Mouse (Mus musculus): ENCODE data around the gene Eef1akmt3. TPM values are rescaled to one million over a fixed set of nuclear protein-coding genes. Genes with fewer than 3 reads are reported as not detected.

The Eef1akmt3 gene
- total and polyA plus RNA-seq, 2 experiments from 2014 or later: 0.14 to 0.15 TPM

DNA sequence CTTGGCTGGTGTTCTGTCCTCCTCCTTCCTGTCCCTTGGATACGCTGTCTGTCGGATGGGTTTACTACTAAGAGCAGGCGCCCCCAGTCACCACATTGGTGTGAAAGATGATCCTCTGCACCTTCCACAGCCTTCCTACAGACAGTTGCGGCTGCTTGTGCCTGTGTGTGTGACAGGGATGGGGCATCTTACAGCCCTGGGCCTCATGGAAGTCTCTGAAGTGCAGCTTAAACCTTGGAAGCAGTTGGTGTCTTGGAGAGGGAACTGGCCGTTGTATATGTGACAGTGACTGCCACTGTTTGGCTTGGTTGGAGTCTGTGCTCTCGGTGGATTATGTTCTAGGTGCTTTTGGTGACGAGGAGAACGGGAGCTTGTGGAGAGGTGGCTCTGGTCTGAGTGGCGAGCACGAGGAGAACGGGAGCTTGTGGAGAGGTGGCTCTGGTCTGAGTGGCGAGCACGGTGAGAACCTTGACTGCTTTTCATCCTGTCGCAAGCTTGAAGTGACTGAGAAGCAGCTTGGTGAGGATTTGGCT lies 58.1 kb downstream of the Eef1akmt3 start:
- 47% methylated on average over 14 of the region's 14 CpGs for WGBS
- Histone ChIP-seq H3K9ac (peak overlapping the region; percentile 37), H3K27ac (ENCODE audit: low read depth, low read length) (peak overlapping the region; percentile 16; the same call in 1 of the 2 replicates), H3K4me3 (ENCODE audit: low read depth, low read length) (no peak overlapping the region), H3K36me3 (ENCODE audit: insufficient read depth) (no peaks in the 10 kb centered on the region), H3K4me2 (ENCODE audit: low read depth) (peak overlapping the region; percentile 58), H3K27me3 (ENCODE audit: insufficient read depth, low read length) (no peaks in the 10 kb centered on the region), H3K4me1 (ENCODE audit: insufficient read depth) (peaks cover 42% of the 10 kb centered on the region), H3K9me3 (ENCODE audit: low read length) (no peaks in the 10 kb centered on the region)
- ATAC-seq (no peak), DNase-seq (no peak)
- no peak for TF ChIP-seq CTCF (IDR thresholded peaks at IDR 0.05; ENCODE audit: low read depth)

GRCm38 (mm10) chr10:126981746-126982145 lies 59.6 kb downstream of the Eef1akmt3 start:
- Histone ChIP-seq H3K4me2 (ENCODE audit: low read depth) (peak overlapping the region; percentile 58), H3K9me3 (ENCODE audit: low read length) (no peaks in the 10 kb centered on the region), H3K4me3 (ENCODE audit: low read depth, low read length) (peak overlapping the region; percentile 99), H3K9ac (no peak overlapping the region), H3K36me3 (ENCODE audit: insufficient read depth) (no peaks in the 10 kb centered on the region), H3K27me3 (ENCODE audit: insufficient read depth, low read length) (no peaks in the 10 kb centered on the region), H3K27ac (ENCODE audit: low read depth, low read length) (0 out of 2 replicates have a peak overlapping the region, but pooled peaks have one; percentile 100), H3K4me1 (ENCODE audit: insufficient read depth) (peaks cover 42% of the 10 kb centered on the region)
- TF ChIP-seq CTCF (IDR thresholded peaks at IDR 0.05; ENCODE audit: low read depth): no peak
- DNase-seq (no peak), ATAC-seq (no peak)
- 54% methylated on average over 3 of the region's 3 CpGs for WGBS

MicroRNA genes within 50 kb of the gene (microRNA counts, 519-probe panel; counts per million panel counts)
- microRNA mmu-miR-26a (3,472 counts per million, percentile 33 among the panel's probes with 10 or more counts), microRNA mmu-miR-546 (not detected)

Small RNA genes within 50 kb of the gene (microRNA-seq; reads per million reads assigned to microRNA genes)
- 44.4 to 60.2 reads per million in 2 experiments for gene Mir26a-2
- gene Mir546: 0 to 0.12 reads per million in 2 experiments

Other genes starting within 250 kb of the Eef1akmt3 start
- 11.8 and 13.7 TPM in 2 replicates for gene Atp23, start 140.2 kb downstream of the Eef1akmt3 start, total RNA-seq (2014; rRNA removed)
- gene Atp23, start 140.2 kb downstream of the Eef1akmt3 start, polyA plus RNA-seq (2015; fragmentation: Nextera tagmentation; extraction: Ambion mirVana): 14.6 and 16.7 TPM in 2 replicates
- 45.9 and 56.0 TPM in 2 replicates for gene Ctdsp2, start 62.8 kb downstream of the Eef1akmt3 start, total RNA-seq (2014; rRNA removed)
- 12.8 and 14.4 TPM in 2 replicates for gene Ctdsp2, start 62.8 kb downstream of the Eef1akmt3 start, polyA plus RNA-seq (2015; fragmentation: Nextera tagmentation; extraction: Ambion mirVana)
- 0.08 and 0.67 TPM in 2 replicates for gene Avil, start 40.8 kb downstream of the Eef1akmt3 start, total RNA-seq (2014; rRNA removed)
- 0.18 and 0.24 TPM in 2 replicates for gene Avil, start 40.8 kb downstream of the Eef1akmt3 start, polyA plus RNA-seq (2015; fragmentation: Nextera tagmentation; extraction: Ambion mirVana)
- 39.2 and 55.6 TPM in 2 replicates for gene Tsfm, start 10.7 kb downstream of the Eef1akmt3 start, total RNA-seq (2014; rRNA removed)
- 45.8 and 52.1 TPM in 2 replicates for gene Tsfm, start 10.7 kb downstream of the Eef1akmt3 start, polyA plus RNA-seq (2015; fragmentation: Nextera tagmentation; extraction: Ambion mirVana)
- gene Mettl1, start 99 bp downstream of the Eef1akmt3 start, total RNA-seq (2014; rRNA removed): 9.2 and 10.9 TPM in 2 replicates
- 16.1 and 21.0 TPM in 2 replicates for gene Mettl1, start 99 bp downstream of the Eef1akmt3 start, polyA plus RNA-seq (2015; fragmentation: Nextera tagmentation; extraction: Ambion mirVana)
- gene Cyp27b1, start 6.7 kb upstream of the Eef1akmt3 start, total RNA-seq (2014; rRNA removed): 0.08 and 0.33 TPM in 2 replicates
- gene Cyp27b1, start 6.7 kb upstream of the Eef1akmt3 start, polyA plus RNA-seq (2015; fragmentation: Nextera tagmentation; extraction: Ambion mirVana): 0.11 TPM in 2 replicates
- 70.7 and 75.8 TPM in 2 replicates for gene March9, start 18.7 kb upstream of the Eef1akmt3 start, total RNA-seq (2014; rRNA removed)
- 7.9 and 8.1 TPM in 2 replicates for gene March9, start 18.7 kb upstream of the Eef1akmt3 start, polyA plus RNA-seq (2015; fragmentation: Nextera tagmentation; extraction: Ambion mirVana)
- gene Cdk4, start 22.0 kb upstream of the Eef1akmt3 start, total RNA-seq (2014; rRNA removed): 432 and 445 TPM in 2 replicates
- gene Cdk4, start 22.0 kb upstream of the Eef1akmt3 start, polyA plus RNA-seq (2015; fragmentation: Nextera tagmentation; extraction: Ambion mirVana): 656 and 790 TPM in 2 replicates
- 105 and 201 TPM in 2 replicates for gene Tspan31, start 28.8 kb upstream of the Eef1akmt3 start, total RNA-seq (2014; rRNA removed)
- gene Tspan31, start 28.8 kb upstream of the Eef1akmt3 start, polyA plus RNA-seq (2015; fragmentation: Nextera tagmentation; extraction: Ambion mirVana): 83.9 and 98.1 TPM in 2 replicates
- gene Agap2, start 33.8 kb upstream of the Eef1akmt3 start, total RNA-seq (2014; rRNA removed): 220 and 258 TPM in 2 replicates
- gene Agap2, start 33.8 kb upstream of the Eef1akmt3 start, polyA plus RNA-seq (2015; fragmentation: Nextera tagmentation; extraction: Ambion mirVana): 3.5 and 4.6 TPM in 2 replicates
- 118 and 119 TPM in 2 replicates for gene Os9, start 79.6 kb upstream of the Eef1akmt3 start, total RNA-seq (2014; rRNA removed)
- 122 TPM in 2 replicates for gene Os9, start 79.6 kb upstream of the Eef1akmt3 start, polyA plus RNA-seq (2015; fragmentation: Nextera tagmentation; extraction: Ambion mirVana)
- 87.9 and 94.4 TPM in 2 replicates for gene B4galnt1, start 123.7 kb upstream of the Eef1akmt3 start, total RNA-seq (2014; rRNA removed)
- 87.3 and 87.8 TPM in 2 replicates for gene B4galnt1, start 123.7 kb upstream of the Eef1akmt3 start, polyA plus RNA-seq (2015; fragmentation: Nextera tagmentation; extraction: Ambion mirVana)
- gene Slc26a10, start 139.1 kb upstream of the Eef1akmt3 start, total RNA-seq (2014; rRNA removed): 0.10 TPM in 1 of 2 replicates, not detected in the other
- gene Slc26a10, start 139.1 kb upstream of the Eef1akmt3 start, polyA plus RNA-seq (2015; fragmentation: Nextera tagmentation; extraction: Ambion mirVana): 0.80 and 1.1 TPM in 2 replicates
- 45.4 and 61.3 TPM in 2 replicates for gene Arhgef25, start 148.6 kb upstream of the Eef1akmt3 start, total RNA-seq (2014; rRNA removed)
- 14.8 and 16.9 TPM in 2 replicates for gene Arhgef25, start 148.6 kb upstream of the Eef1akmt3 start, polyA plus RNA-seq (2015; fragmentation: Nextera tagmentation; extraction: Ambion mirVana)
- 198 and 245 TPM in 2 replicates for gene Dtx3, start 154.2 kb upstream of the Eef1akmt3 start, total RNA-seq (2014; rRNA removed)
- gene Dtx3, start 154.2 kb upstream of the Eef1akmt3 start, polyA plus RNA-seq (2015; fragmentation: Nextera tagmentation; extraction: Ambion mirVana): 175 and 178 TPM in 2 replicates
- 21.5 and 23.3 TPM in 2 replicates for gene Pip4k2c, start 170.1 kb upstream of the Eef1akmt3 start, total RNA-seq (2014; rRNA removed)
- gene Pip4k2c, start 170.1 kb upstream of the Eef1akmt3 start, polyA plus RNA-seq (2015; fragmentation: Nextera tagmentation; extraction: Ambion mirVana): 17.8 and 20.1 TPM in 2 replicates
- gene Kif5a, start 221.8 kb upstream of the Eef1akmt3 start, total RNA-seq (2014; rRNA removed): 210 and 223 TPM in 2 replicates
- gene Kif5a, start 221.8 kb upstream of the Eef1akmt3 start, polyA plus RNA-seq (2015; fragmentation: Nextera tagmentation; extraction: Ambion mirVana): 62.0 and 84.0 TPM in 2 replicates
- gene Dctn2, start 224.9 kb upstream of the Eef1akmt3 start, total RNA-seq (2014; rRNA removed): 272 and 300 TPM in 2 replicates
- 332 and 343 TPM in 2 replicates for gene Dctn2, start 224.9 kb upstream of the Eef1akmt3 start, polyA plus RNA-seq (2015; fragmentation: Nextera tagmentation; extraction: Ambion mirVana)
- 5.9 and 9.4 TPM in 2 replicates for gene Mbd6, start 247.5 kb upstream of the Eef1akmt3 start, total RNA-seq (2014; rRNA removed)
- 4.1 and 4.8 TPM in 2 replicates for gene Mbd6, start 247.5 kb upstream of the Eef1akmt3 start, polyA plus RNA-seq (2015; fragmentation: Nextera tagmentation; extraction: Ambion mirVana)

Measured in forebrain, postnatal 0 days (tissue).